Mouse (Mus musculus): ENCODE results near the gene Supt7l.

The Supt7l gene

GRCm38 (mm10) chr5:31489116-31489769 lies 38.4 kb downstream of the Supt7l start:
- DNase-seq = no peak

- DNase-seq = no peak
Measured at GRCm38 (mm10) chr5:31487889-31488288, 39.7 kb downstream of the Supt7l start.

GRCm38 (mm10) chr5:31485440-31485839 lies 42.2 kb downstream of the Supt7l start, which contains the start of gene 4930548H24Rik:
Gene 4930548H24Rik, plus strand, starts transcription at chr5:31485740.
- DNase-seq = no peak

GRCm38 (mm10) chr5:31480536-31480935 lies 47.1 kb downstream of the Supt7l start:
- no peak for DNase-seq

GRCm38 (mm10) chr5:31470334-31470733 lies 57.3 kb downstream of the Supt7l start:
- peak; percentile 28 to 50 for DNase-seq

- DNase-seq = no peak
Measured at GRCm38 (mm10) chr5:31469711-31470110, 57.9 kb downstream of the Supt7l start.

GRCm38 (mm10) chr5:31467798-31468197 lies 59.8 kb downstream of the Supt7l start:
- no peak for DNase-seq

Data from cerebellum, postnatal 14 days (tissue).